Mouse (Mus musculus): ENCODE results near the gene Rab31. TPM values are rescaled to one million over a fixed set of nuclear protein-coding genes. Genes with fewer than 3 reads are reported as not detected.

The Rab31 gene
- polyA plus RNA-seq (2015; fragmentation: Nextera tagmentation; extraction: Ambion mirVana) = 26.8 and 28.2 TPM in 2 replicates

DNA sequence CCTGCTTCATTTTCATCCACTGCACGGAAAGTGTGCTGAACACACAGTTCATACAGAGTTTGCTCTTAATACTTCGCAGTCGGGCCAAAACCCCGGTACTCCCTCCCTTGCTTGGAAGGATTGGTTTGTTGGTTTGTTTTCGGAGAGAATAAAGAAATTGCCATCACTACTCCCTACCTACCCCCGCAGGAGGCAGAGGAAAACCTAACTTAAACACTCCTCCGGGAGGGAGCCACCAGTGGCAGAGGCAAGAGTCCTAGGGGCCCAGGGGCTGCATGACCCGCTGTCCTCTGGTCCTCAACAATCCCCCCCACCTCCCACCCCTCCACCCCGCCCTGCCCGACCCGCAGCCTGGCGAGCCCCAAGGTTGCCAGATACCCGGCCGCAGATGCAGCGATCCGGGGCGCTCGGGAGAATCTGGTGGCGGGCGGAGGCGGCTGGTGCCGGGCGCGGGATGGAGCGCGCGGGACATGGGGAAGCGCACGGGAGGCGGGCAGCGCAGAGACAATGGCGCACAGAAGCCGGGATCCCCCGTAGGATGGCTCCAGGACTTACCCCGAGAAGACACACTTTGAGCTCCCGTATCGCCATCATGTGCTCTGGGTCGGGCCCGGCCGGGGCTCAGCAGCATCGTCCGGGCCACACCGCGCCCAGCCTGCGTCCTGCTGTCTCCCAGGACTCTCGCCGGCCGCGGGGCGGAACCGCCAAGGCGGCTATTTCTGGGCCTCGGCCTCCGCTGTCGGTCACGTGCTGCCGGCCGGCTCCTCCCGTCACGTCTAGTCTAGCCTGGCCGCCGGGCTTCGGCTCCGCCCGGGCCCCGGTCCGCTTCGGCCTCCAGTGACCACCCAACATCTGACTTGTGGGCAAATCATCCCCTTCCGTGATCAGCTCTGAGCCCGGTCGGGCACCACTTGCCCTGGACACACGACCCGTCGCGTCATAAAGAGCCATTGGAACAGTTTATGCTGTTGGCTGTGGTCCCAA lies at the start of gene Rab31:
Rab31 (minus strand) TSS at position 802 of the 984 bp plus-strand sequence.

DNA sequence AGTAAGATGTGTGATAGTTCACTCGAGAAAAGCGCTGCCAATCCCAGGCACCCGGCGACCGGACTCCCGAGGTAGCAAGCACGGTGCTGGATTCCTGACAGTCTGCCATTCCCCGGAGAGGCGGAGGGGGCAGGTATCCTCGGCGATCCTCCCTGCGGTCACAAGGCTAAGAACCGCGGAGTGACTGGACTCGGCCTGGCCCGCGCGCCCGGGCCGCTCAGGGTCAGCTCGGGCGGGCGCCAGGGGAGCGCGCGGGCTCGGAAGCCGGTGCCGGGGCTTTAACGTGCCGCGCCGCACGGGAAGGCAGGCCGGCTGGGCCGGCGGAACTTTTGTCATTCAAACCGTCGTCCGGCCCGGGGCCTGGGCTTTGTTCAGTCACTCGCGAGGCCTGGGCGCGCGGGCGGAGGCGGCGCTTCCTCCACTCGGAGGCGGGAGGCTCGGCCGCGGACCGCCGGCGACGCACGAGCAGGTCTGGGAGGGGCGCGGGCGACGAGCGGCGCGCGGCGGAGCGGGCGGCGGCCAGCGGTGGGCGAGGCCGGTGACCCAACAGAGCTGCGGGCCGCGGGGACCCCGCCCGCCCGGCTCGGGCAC lies 10.1 kb upstream of the Rab31 start, which contains the start of gene Ppp4r1:
Ppp4r1 (plus strand) TSS at position 23 of the 591 bp plus-strand sequence.

DNA sequence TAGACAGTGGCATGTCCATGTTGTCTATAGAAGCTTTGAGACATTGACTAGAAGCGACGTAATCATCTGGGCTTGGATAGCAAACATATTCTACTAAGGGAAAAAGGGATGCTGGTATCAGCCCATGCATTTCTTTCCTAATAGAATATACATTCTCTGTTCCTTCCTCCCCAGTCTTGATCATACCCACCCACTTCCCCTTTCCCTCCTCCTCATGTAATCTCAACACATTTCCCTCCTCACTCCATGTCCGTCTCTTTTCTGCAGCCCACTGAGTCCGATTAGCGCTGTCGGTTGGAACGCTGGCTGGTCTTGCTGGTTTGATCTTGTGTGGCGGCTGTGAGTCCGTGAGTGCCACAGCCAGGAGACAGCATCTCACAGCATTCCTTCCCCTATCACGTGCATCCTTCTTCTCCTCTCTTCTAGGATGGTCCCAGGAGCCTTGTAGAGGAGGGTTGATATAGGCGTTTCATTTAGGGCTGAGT lies 130.8 kb downstream of the Rab31 start, which contains the start of gene Txndc2:
Txndc2 (minus strand) TSS at position 435 of the 485 bp plus-strand sequence.

DNA sequence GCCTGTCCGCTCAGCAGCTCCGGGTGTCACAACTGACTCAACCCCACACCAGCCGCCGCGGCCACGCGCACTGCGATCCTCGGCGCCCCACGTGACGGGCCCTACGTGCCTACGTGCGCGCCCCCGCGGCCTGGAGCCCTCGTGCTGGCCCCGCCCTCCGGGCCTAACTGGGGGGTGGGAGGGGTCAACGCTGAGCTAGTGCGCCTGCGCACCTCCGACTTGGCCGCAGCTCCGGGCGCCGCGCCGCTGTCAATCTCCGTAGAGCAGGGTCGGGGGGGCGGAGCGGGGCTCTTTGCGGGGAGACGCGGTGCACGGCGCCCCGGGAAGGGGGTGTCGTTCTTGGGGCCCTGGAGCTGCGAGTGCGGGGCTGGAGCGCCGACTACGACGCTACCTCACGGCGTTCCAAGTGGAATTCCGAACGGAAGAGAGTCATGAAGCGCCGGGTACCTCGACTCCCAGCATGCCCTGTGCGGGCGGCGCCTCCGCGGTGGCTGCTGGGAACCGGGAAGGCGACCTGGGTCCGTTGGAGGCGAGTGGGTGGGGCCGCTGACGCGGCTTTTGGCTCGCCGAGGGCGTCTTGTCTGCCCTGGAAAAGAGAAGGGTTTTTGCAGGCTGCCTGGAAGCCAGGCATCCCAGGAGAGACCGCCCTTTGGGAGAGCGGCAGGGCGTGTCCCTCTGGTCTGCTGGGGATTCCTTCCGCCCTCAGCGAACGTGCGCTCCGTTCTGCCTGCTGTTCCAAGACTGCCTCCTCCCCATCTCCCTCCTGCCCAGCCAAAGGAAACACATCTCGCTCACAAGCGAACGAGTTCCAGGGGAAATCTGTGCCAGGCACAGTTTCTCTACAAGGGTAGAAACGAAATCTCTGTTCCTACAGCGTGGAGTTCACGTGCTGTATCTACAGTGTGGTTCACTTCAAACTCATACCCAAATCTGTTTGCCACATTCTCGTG lies 158.8 kb downstream of the Rab31 start, which contains the start of gene Vapa:
Vapa (minus strand) TSS at position 93 of the 950 bp plus-strand sequence.

Other genes with a start within 250 kb of the Rab31 start
- 0.06 TPM in 1 of 2 replicates, not detected in the other for gene Tmem232, start 232.0 kb downstream of the Rab31 start, polyA plus RNA-seq (2015; fragmentation: Nextera tagmentation; extraction: Ambion mirVana)
- 160 and 205 TPM in 2 replicates for gene Vapa, start 159.2 kb downstream of the Rab31 start, polyA plus RNA-seq (2015; fragmentation: Nextera tagmentation; extraction: Ambion mirVana)
- gene Txndc2, start 130.6 kb downstream of the Rab31 start, polyA plus RNA-seq (2015; fragmentation: Nextera tagmentation; extraction: Ambion mirVana) = 0.11 TPM in 1 of 2 replicates, not detected in the other
- gene Ppp4r1, start 9.8 kb upstream of the Rab31 start, polyA plus RNA-seq (2015; fragmentation: Nextera tagmentation; extraction: Ambion mirVana) = 16.0 and 17.3 TPM in 2 replicates
- 79.9 and 93.2 TPM in 2 replicates for gene Ralbp1, start 113.0 kb upstream of the Rab31 start, polyA plus RNA-seq (2015; fragmentation: Nextera tagmentation; extraction: Ambion mirVana)
- 64.0 and 75.8 TPM in 2 replicates for gene Twsg1, start 178.5 kb upstream of the Rab31 start, polyA plus RNA-seq (2015; fragmentation: Nextera tagmentation; extraction: Ambion mirVana)